Mouse (Mus musculus): ENCODE measurements at regions not wholly inside any gene's neighbourhood (a gene's known extent, or its start where the extent isn't known, plus 50 kb on each side); places are given as distances from the start of the nearest gene placed in this dataset.

DNA sequence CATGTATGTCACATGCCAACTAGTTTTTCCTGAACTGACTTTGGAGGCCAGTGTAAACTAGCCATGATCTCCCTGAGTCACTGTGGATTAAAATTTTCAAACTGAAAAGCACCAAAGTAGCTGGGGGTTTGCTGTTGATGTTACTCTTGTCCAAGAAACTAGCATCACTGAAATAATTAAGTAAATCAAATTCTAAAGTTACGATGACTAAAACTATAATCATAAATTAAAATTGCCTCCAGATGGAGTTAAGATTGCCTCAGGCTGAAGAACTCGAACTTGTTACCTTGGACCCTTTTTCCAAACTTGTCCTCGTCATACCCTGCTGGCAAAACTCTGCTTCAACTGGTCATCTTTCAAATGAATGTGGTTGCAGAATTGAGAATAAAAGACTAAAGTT lies 93.7 kb upstream of the Ptgfr start:
- no peak for DNase-seq (ENCODE audit: low spot score)

DNA sequence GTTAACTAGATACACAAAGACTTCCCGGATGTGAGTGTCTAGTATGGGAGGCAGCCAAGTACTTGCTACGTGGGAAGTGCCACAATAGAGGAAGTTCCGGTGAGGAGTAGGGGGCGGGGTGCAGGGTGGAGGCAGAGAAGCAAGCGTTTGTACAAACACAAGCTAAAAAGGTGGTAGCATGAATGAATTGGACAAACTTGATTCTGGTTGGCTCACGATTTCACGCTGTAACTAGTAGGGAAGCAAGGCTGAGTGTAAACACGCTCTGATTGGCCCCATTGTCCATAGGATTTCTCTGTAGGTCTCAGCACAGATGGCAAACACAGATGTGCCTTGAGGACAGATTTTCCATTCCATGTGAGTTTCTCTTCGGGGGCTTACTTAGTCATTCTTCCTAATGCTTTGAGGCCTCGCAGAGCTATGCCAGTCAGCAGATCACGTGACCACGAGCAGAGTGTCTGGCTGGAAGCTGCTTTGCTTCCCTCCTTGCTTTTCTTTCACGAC lies 76.6 kb upstream of the Ptgfr start:
- DNase-seq (ENCODE audit: low spot score): no peak

DNA sequence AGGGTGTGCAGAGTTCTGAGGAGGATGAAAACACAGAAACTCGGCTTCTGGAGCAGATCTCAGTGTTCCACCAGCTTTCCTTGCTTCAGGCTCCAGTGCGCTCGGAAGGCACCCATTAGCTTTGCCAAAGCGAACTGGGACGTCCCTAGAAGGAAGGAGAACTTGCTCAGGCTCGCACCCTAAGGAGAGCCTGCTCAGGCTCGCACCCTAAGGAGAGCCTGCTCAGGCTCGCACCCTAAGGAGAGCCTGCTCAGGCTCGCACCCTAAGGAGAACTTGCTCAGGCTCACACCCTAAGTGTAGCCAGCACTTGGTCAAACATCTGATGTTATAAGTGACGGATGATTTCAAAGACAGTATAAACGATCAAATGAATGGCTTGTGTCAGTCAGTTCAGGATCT lies 74.9 kb upstream of the Ptgfr start:
- DNase-seq (ENCODE audit: low spot score): peak; percentile 36

DNA sequence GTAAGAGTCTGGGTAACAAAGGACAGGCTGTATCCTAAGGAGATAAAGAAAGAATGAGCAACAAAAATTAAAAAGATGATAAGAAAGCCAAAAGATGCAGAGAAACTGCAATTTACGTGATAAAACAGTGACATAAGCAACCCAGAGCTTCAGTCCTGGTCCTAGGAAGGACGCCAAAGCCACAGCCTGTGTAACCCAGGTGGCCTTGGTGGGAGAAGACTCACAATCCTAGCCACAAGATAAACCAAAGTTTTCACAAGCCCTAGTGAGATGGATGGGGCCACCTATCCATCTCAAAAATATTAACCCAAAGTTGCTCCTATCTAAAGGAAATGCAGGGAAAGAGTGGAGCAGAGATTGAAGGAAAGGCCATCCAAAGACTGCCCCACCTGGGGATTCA lies 73.4 kb upstream of the Ptgfr start:
- DNase-seq (ENCODE audit: low spot score): no peak

DNA sequence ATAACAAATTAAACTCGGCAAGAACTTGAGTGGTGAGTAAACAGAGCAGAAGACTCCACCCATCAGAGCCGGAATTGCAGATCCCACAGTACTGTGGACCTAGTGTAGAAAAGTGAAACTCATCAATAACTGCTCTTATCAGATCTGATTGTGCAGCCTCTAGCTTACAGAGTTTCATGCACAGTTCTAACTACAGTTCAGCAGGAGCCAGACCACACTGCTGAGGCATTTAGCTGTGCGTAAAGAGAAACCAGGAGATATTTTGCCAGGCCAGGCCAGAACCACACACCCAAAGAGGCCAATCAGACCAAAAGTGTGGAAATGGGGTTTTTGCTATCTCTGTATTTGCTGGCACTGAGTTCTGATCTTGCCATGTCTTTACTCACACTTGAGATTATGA lies 71.9 kb upstream of the Ptgfr start:
- DNase-seq (ENCODE audit: low spot score): no peak

DNA sequence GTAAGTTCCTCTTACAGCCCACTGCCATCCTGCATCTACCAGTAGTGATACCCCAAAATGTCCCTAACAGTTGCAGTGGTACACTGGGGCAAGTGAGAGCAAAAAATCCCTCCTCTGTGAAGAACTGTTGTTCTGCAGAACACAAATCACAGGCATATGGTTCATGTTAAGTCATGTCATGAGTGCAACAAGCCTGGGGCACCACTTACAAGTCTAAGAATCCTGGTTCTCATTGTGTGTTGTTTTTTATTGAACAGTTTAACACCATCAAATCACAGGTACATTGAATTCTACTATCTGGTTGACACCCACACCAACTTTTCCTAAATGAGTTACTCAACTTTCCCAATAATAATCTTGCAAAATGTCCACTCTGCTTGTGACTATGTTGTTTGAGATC lies 71.5 kb upstream of the Ptgfr start:
- DNase-seq (ENCODE audit: low spot score): no peak

DNA sequence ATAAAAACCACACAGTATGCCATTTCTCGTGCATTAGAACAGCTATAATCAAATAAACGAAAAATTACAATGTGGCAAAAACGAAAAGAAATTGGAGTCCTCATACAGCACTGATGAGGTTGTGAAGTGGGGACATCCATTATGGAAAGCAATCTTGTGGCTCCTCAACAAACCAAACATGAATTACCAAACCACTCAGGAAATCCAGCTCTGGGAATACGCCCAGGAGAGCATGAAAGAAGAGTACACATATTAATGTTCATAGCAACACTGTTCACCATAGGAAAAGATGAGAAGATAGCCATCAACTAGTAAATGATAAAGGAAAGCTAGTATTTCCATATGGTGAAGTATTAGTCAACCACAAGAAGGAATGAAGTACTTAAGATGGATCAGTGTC lies 68.3 kb upstream of the Ptgfr start:
- no peak for DNase-seq (ENCODE audit: low spot score)

DNA sequence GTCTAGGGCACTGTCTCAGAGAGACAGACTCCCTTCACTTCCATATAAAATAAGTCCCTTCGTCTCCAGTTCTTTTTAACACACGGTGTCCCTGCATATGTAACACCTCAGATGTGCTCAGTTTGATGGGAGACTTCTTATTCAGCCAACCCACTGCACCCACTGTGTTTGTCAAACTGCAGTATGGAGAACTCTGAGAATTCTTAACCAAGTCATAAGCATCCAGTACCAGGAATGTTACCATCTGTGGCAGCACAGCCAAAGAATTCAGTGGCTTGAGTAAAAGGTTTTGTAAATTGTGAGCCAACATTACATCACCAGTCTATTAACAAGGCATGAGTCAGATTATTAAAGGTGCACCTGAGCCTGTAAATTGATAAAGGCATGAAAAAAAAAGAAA lies 65.7 kb upstream of the Ptgfr start:
- no peak for DNase-seq (ENCODE audit: low spot score)

DNA sequence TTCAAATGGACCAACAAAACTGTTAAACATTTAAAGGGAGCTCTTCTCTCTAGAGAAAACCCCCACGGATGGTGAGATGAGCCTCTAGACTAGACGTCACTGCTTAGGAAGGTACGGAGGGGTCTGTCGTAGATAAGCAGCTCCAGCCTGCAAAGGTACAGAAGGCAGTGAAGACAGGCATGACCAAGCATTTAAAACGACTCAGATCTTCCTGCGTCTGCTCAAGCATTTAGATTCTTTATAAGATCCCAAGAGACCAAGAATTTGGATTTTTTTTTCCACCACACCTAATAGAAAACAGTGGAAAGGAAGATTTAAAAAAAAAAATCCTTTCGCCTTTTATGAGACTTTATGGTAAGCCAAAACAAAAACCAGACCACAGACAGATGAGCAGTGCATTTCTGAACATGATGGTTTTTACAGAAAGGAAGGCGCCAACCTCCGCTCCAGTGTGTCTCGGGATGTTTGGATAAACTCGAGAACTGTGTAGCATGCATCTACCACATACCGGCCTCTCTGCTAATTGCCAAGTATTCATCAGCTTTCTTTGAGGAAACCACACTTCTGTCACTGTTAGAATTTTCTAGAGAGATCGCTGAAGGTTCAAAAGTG lies 64.9 kb upstream of the Ptgfr start:
- DNase-seq (ENCODE audit: low spot score): no peak

DNA sequence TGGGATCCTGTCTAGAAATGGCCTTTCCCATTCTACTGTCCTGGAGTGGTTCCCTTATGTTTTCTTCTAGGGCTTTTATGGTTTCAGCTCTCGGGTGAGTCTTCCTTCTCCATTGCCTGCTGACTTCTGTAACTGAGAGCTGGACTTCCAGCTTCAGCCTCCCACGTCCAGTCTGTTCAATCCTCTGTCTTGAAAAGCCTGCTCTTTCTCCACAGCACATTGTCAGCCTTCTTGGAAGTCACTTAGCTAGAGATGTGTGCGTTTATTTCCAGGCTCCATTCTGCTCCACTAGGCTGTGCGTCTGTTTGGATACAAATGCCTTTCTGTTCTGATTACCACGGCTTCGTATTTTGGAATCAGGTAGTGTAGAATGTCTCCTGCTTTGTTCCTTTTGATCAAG lies 62.2 kb upstream of the Ptgfr start:
- no peak for DNase-seq (ENCODE audit: low spot score)

DNA sequence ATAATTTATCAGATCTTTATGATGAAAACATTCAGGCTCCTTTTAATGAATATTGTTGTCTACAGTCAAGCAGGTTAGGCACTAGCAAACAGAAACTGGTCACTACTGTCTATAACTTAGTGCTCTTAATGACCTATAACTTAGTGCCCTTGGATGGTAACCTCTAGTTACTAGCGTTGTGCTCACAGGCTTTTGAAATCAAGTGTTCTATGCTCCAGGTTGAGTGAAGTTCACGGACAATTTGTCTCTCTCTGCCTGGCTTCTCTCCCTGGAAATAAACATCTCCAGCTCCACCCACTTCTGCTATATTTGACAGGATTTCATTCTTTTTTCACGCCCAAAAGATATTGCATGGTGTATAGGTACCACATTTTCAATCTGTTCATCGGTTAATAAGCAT lies 61.7 kb upstream of the Ptgfr start:
- DNase-seq (ENCODE audit: low spot score): no peak

DNA sequence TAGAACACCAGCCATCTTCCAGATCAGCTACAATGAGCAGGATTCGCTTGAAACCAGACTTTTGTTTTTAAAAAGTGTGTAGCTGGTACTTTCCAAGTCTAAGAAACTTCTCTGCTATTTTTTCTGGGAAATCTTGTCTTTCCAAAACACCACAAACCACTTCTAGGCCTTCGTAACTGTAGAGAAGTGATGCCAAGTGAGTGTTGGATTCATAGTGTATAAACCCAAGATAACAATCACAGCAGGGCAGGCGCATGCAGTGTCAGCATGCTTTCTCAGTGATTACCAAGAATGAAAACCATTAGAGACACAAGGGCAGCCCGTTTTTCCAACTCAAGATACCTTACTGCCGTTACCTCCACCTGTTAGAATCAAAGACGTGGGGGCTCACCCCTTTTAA lies 58.9 kb upstream of the Ptgfr start:
- DNase-seq (ENCODE audit: low spot score): no peak

DNA sequence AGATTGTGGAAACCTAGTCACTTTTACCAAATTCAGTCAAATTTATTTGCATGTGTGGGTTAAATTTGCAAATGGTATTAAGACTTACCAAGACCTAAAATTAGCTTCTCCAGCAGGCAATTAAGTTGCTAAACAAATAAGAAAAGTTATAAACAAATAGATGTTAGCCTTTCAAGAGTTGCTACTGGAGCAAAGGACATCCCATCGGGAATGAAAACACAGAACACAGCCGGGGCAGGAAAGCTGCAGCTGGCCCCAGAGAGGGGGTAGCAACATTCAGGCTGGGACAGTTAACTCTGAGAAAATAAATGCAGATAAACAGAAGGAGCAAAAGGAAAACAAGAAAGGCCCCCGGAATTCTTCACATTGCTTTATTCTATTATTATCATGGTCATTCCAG lies 57.3 kb upstream of the Ptgfr start:
- no peak for DNase-seq (ENCODE audit: low spot score)

DNA sequence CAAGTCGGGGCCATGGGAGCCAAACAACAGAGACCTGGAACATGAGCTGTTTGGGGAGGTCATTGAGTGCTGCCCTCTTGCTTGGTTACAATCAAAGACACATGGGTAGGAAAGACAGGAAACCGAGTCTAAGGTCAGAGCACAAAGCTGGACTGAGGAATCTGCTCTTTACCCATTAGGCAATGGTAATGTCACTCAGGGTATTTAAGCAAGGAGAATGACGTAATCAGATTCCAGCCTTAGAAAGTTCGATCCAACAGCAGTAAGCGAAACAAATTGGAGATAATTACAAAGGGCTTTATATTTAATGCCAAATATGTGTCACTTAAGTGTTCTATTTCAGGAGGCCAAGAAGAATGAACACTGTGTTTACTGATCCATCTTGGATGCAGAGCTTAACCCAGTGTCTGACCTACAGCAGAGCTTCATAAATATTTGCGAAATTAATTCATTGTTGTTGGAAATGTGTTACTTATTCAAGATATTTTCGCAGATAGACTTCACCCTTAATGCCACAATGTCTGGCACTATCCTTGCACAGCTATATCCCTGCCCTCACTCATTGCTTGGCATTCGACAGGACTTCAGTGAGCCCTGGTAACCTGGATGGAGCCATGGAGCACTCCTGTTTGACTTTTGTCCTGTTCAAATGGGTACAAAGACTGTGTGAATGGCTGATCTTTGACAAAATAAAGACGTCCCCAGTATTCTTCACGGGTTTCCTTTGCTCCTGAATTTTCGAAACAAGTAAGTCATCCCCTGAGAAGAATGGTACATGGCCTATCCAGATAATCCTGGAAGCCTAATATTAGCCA lies 56.2 kb upstream of the Ptgfr start:
- no peak for DNase-seq (ENCODE audit: low spot score)

DNA sequence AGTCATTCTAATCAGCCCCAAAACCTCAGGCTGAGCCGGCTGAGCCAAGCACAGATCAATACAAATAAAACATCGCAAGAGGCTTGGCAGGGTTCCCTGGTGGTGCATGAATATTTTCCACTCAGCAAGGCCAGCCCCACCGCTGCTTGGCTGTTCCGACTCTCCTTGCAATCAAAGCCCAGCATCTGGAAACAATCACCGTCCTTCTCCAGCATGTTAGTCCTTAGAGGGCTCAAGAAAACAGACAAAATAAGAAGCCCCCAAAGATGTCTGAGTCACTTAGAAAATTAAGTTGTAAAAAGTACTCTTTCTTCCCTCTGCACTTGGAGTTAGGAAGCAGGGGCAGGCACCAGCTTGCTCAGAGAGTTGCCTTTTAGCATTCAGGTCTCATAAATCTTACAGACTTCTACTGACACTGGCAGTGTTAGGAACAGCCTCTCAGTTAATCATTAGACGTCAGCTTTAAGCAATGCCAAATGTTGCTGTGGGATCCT lies 54.4 kb upstream of the Ptgfr start:
- DNase-seq (ENCODE audit: low spot score): peak; percentile 58

DNA sequence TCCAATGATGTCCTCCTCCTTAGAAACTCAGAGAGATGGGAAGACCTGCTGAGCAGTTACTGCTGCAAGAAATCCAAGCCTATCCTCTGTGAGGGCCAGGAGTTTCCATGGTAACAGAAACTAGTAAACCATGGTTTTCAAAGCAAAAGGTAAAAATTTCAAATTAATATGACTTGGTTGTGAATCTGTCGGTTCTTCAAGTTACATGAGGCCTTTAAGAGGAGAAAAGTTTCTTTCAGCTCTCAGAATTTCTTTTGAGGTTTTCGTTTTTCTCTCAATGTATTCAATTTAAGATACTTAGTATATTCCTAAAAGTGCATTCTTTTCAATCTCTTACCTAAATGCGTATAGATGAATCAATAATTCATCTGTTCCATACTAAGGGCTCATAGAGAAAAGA lies 53.9 kb upstream of the Ptgfr start:
- DNase-seq (ENCODE audit: low spot score): no peak

DNA sequence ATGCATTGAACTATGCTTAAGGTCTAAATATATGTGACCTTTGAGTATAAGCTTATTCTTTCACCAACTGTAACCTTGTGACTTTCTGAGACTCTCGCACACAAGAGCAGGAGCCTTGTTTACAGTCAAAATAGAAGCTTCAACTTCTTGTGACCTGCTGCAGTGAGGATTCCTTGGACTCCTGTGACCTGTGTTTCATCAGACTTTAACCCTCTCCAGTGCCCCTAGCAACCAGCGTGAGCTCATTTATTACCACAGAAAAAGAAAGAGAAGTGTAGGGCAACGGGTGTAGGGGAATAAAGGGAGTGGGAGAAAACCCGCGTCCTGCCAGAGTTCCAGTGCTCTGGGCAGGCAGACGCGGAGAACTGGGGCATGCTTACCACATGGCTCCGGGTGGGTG lies 52.3 kb upstream of the Ptgfr start:
- DNase-seq (ENCODE audit: low spot score): no peak

Measured in ovary, postnatal 36 days (tissue).